Mouse (Mus musculus) small intestine, adult 2 months (tissue): Measurements from ENCODE around the gene Ambra1.

Experiments
- CTCF ChIP-seq: fragments of 200-500 bp; IDR thresholded peaks from 2 replicates; pipeline ENCODE4 v1.5.1; 2012; ENCODE audit warnings: low read depth, mild to moderate bottlenecking, control low read depth, inconsistent platforms, low read length, moderate library complexity, mixed read lengths; ENCODE audit not compliant: insufficient replicate concordance, insufficient read length; ENCODE audit errors: extremely low read depth
- POLR2A ChIP-seq: fragments of 200-500 bp; IDR thresholded peaks from 2 replicates; pipeline ENCODE4 v1.6.1; 2012; ENCODE audit warnings: low read depth, mild to moderate bottlenecking, control low read depth, inconsistent platforms, low read length, moderate library complexity

GRCm38 (mm10) chr2:91912616-91913015, 182.7 kb downstream of the Ambra1 start:
- TF ChIP-seq CTCF = no peak
- no peak for TF ChIP-seq POLR2A
